Mouse (Mus musculus): ENCODE measurements around the gene Krt26.

The Krt26 gene

DNA sequence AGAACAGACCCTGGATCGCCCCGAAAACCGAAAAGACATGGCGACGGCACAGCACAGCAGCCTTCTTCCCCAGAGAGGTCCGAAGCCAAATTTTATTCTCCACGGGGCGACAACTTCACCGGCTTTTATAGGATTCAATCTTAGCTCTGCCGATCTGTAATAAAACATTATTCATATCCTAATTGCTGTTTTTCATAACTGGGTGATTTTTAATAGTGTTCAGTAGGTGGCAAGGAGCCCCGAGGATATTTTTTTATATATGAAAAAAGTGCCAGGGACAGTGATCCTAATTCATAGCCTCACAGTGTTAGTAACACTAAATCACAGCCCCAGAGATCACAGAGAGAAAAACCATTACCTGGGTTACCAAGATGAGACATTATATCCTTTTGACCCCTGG, at the start of gene Krt26:
Gene Krt26 (minus strand): TSS at position 101 of the 400 bp plus-strand sequence.
- no peak for DNase-seq (ENCODE audit: low read depth)

DNA sequence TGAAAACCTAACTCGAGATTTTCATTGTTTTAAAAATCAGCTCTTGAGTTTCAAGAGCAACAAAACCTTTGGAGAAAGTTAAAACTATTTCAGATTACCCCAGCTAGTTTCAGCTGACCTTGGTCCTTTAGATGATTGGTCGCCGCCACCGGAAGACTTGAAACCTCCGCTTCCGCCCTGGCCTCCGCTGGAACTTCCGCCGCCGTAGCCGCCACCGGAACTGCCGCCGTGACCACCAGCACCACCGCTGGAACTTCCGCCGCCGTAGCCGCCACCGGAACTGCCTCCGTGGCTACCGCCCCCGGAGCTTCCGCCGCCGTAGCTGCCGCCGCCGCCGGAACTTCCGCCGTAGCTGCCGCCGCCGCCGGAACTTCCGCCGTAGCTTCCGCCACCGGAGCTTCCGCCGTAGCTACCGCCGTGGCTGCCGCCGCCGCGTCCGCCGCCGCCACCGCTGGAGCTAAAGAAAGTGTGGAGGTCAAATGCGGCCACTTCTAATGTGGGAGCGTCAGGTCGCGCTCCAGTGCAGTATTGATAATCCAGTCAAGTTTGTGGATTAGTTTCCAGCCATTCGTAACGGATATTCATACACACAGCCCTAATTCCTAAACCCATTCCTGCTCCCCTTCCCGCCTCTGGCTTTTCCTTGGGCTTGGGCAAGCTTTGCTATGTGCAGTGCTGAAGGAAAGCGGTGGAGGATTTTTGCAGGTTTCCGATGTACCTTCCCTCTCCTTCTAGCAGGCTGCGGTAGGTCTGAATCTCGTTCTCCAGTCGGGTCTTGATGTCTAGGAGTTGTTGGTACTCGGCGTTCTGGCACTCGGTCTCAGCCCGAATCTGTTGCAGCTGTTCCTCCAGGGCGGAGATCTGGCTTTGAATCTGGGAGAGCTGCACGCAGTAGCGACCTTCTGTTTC, 48.3 kb upstream of the Krt26 start:
- peak; percentile 48 for DNase-seq (ENCODE audit: low read depth)

DNA sequence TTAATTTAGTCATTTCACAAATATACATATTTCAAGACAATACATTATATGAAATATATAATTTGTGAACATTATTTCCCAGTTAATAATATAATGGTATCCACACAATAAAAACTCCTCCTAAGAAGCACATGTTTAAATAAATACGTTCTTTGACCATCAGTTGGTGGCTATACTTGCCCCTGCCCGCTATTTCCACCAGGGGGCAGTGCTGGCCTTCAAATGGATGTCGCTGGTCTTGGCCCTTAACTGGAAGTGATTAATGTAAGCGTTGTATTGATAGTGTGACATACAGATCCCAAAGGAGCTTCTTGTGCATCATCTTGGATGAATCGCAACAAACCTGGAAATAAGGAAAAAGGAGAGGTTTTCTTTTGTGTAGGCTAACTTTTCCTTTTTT, 41.8 kb upstream of the Krt26 start:
- peak; percentile 61 for DNase-seq (ENCODE audit: low read depth)

DNA sequence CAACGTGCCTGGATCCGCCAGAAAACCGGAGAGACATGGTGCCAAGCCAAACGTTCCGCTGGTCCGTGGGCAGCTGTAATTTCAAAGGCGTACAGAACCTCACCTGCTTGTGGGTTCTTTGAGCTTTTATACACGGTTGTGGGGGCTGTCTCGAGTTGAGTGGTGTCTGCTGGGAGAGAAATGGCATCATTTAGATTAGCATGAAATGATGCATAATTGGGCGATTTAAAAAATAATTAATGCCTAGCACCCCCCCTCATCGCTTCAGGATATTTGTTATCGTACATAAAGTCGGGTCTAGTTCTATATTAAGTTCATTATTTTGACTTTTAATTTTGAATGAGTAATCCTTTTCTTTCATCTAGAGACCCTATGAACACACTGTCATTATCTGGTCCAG, 37.0 kb upstream of the Krt26 start, which contains the start of gene Krt28:
Gene Krt28 (minus strand): TSS at position 101 of the 400 bp plus-strand sequence.
- no peak for DNase-seq (ENCODE audit: low read depth)

DNA sequence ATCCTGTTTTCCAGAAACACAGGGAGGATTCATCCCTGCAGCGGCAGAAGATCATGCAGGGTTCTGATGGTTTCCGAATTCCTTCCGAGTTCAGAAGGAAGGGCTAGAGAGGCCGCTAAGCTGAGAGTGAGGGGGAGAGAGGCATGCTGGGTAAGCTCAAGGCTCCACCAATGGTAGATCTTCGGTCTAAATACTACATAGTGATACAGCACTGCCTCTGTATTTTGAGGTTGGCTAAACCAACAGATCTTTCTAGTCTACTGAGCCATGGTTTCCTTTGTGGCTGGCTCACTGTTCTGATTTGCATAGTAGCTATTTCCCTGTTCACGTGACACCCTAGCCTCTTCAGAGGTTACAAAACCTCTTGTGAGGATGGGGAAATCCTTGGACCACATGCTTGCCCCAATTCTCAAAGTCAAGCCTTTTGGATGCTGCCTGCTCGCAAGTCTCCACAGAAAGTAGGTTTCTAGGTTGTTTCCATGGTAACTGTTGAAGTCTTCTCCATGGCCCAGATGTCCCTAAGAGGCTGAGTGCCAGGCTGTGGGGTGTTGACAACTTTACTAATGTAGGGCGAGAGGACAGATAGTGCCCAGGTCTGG, 32.2 kb upstream of the Krt26 start:
- no peak for DNase-seq (ENCODE audit: low read depth)

DNA sequence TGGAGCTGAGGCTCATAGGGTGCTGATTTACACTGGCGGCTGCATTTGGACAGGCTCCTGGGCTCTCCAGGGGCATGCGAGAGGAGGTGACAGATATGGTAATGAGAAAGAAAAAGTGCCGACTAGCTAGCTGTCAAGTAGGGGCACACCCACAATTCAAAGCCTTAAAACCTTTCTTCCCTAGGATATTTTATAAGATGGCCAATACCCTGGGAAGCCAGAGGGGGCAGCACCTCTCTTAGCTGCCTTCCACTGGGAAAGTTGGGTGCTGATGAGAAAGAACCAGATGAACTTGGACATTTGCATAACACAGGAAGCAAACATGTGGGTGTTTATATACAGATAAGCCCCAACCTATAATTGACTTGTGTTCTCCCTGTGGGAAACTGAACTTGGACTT, 31.5 kb upstream of the Krt26 start:
- no peak for DNase-seq (ENCODE audit: low read depth)

DNA sequence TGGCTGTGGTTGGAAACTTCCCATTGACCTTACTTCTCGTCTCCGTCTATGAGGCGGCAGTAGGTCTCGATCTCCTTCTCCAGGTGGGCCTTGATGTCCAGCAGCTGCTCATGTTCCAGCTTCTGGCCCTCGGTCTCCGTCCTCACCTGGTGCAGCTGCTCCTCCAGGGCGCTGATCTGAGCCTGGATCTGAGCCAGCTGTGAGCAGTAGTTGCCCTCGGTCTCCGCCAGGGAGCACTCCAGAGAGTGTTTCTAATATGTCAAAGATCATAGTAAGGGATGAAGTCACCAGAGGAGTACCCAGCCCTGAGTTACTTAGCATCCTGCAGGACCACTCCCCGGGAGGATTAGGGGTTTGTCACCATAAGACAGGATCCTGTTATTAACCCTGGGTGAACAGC, 29.0 kb upstream of the Krt26 start:
- DNase-seq (ENCODE audit: low read depth): no peak

DNA sequence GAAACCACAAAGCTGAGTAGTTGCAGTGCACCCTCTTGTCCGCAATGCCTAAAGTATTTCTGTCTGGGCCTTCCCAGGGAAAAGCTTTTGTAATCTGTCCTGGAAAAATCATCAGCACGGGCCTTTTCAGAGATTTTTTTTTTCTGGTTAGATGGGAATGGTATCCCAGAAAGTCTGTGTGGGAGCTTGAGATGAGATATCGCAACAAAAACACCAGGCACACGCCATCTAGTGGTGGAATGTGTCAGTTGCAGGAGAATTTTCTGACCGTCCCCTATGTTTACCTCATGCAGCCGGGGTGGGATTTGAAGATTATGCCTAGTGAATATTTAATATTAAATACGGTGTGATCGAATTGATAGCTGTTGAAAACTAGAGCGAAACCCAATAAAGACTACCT, 26.6 kb upstream of the Krt26 start:
- DNase-seq (ENCODE audit: low read depth): peak; percentile 6

DNA sequence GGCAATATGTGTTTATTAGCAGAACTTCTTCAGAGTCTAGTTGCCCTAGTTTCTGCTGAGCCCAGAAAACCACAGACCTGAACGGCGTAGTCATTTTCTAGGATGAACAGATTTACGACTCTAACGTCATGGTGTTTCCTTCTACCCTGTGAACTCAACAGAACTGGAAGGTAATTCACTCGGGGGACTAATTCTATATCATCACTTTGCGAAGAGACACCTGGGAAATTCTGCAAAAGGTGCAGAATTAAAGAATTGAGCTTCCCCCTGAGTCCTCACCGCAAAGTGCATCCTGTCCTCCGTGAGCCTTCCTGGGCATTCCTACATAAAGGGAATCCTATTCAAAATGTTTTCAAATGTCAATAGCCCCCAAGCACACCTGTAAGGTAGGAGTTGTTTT, 23.7 kb upstream of the Krt26 start:
- no peak for DNase-seq (ENCODE audit: low read depth)

DNA sequence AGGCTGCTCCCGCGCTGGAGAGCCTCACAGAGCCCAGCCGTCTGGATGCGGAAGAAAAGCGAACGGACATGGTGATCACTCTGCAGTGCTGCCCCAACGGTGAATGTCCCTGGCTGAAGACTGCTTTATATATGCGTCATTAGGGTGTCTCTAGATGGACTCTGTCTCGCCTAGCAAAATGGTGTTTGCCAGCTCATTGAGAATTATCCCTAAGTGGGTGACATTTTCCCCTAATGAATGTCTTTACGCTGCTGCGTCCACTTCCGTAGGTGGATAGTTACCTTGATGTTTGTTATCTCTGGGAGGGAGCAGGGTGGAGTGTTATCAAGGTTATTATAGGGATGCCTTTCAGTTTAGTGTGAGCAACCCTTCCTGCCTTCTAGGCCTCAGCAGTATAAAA, 13.2 kb upstream of the Krt26 start, which contains the start of gene Krt27:
Gene Krt27 (minus strand): TSS at position 101 of the 400 bp plus-strand sequence.
- no peak for DNase-seq (ENCODE audit: low read depth)

DNA sequence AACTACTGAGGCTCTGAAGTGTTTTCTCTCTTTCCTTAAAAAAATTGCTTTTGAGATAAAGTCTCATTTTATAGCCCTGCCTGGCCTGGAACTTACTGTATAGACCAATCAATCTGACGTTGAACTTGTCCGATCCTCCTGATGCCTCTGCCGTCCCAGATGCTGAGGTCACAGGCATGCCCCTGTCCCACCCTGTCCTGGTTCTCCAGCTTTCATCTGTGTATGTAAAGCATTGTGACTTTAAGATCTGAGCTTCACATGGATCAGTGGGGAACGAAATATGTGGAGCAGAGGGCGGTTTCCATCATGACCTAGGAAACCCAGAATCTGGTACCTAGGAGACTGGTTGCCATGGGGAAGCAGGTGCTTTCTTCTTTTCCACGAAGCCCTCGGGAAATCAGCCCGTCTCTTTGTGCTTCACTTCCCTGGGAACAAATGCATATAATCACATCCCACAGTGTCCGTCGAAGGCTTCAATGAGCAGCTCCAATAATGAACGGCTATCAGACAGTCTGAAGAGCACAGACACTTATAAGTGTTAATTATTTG, 1.6 kb upstream of the Krt26 start:
- DNase-seq (ENCODE audit: low read depth): no peak

DNA sequence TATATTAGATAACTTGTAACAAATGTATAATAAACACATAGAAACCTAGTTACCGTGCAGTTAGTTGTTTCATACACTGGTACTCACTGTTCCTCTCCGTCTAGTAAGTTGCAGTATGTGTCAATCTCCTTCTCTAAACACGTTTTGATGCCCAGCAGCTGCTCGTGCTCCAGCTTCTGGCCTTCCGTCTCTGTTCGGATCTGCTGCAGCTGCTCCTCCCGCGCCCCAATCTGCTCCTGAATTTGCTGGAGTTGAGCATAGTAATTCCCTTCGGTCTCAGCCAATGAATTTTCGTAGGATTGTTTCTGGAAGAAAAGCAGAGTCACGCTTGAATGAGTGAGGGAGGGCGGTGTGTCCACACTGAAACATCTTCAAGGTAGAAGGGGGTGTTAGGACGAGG, 4.3 kb downstream of the Krt26 start:
- no peak for DNase-seq (ENCODE audit: low read depth)

DNA sequence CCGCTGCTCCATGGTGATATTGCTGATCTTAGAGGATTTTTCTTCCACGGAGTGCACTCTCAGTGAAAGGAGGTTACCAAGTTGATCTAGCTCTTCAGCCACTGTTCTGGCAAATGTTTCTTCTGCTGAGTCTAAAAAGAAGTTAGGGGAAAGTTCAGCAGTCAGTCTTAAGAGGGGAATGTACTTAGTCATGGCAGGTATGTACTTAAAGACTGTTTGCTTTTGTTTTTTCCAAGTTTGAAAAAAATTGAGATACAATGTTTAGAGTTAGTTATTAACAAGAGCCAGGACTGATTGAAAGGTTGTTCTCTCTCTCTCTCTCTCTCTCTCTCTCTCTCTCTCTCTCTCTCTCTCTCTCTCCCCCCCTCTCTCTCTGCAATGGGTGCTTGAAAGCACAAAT, 8.1 kb downstream of the Krt26 start:
- no peak for DNase-seq (ENCODE audit: low read depth)

DNA sequence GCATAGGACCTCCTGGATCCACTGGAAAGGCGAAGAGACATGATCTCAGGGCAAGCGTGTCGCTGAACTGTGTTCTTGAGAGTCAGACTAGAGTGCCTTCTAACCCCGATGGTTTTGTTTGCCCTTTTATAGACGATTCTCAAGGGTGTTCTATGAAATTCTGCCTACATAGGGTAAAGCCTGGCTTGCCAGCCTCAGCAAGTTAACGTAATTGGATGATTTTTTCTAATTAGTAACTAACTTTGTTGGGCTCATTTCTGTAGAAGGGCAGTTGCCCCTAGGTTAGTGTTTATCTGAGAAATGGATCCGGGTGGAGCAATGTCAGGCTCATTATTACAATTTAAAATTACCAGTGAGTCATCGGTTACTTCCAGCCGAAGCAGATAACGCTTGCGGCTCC, 14.9 kb downstream of the Krt26 start, which contains the start of gene Krt25:
Gene Krt25 (minus strand): TSS at position 101 of the 400 bp plus-strand sequence.
- no peak for DNase-seq (ENCODE audit: low read depth)

DNA sequence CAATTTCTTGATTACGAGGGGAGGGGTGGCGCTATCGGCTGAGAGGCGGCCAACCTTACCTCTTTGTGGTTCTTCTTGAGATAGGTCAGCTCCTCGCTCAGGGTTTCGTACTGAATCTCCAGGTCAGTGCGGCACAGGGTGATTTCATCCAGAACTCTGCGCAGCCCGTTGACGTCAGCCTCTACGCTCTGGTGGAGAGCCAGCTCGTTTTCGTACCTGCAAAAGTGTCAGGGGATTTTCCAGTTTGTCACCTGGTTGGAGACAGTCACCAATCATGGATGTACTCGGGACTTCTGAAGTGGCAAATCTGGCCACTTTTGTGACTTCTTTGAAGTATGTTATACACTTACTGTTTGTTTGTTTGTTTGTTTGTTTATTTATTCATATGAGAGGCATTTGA, 16.7 kb downstream of the Krt26 start:
- DNase-seq (ENCODE audit: low read depth): no peak

DNA sequence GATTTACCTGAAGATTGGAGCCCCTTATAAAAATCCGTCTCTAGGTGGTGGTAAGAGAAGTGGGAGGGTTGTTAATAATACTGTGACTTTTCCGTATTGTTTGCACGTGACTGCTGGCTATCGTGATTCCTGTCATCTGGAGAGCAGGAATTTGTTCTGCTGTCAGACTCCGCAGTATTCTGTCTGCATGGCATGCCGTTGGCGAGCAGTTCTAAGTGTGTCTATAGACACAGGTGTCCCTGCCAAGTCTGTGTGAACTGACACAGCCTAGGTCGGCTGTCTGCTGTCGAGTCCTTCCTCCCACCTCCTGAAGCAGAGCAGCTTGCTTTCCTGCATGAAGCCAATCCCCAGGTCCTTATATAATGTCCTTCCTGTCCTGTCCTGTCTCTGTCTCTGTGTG, 18.6 kb downstream of the Krt26 start:
- DNase-seq (ENCODE audit: low read depth): no peak

DNA sequence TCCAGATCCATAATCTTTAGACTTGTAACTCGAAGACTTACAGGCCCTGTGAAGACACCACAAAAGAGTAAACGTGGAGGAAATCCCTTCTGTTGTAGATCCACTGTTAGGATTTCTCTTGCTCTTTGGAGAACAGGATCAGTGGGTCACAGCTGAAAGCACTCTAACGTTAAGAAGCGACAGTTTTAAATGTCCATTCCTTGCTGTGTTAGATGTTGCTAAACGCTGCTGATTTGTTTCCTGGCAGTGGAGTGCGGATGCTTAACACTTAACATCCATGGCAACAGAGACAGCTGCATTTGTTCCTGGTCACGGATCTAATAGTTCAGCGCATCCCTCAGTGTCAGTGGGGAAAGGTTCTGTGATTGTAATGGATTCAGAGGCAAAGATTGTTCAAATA, 21.2 kb downstream of the Krt26 start:
- no peak for DNase-seq (ENCODE audit: low read depth)

DNA sequence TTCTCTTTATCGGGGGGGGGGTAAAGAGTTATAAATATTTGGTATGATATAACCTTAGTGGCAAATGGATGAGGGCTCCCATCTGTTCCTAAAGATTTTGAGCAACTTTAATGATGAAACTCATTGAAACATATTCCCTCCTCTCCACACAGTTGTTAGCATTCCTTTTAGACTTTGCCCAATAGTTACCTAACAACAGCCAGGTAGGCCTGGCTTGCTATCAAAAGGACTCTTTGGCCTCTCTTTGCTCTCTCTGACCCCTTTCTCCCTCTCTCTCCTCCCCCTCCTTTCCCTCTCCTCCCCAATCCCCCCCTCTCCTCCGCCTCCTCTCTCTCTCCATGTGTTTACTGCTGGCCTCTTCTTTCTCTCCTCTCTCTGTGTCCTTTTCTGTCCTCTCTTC, 23.2 kb downstream of the Krt26 start:
- no peak for DNase-seq (ENCODE audit: low read depth)

DNA sequence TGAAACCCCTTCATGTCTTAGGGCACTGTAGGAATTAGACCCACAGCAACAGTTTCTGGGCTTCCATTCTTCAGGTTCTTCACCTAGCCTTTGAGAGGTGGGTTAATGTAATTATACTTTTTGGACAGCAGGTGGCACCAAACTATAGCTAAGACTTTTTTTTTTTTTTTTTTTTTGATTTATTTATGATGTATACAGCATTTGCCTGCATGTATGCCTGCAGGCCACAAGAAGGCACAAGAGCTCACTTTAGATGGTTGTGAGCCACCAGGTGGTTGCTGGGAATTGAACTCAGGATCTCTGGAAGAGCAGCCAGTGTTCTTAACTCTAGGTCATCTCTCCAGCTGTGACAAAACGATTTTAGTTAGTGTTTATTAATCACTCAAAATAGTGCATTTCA, 26.9 kb downstream of the Krt26 start:
- DNase-seq (ENCODE audit: low read depth): peak; percentile 23

DNA sequence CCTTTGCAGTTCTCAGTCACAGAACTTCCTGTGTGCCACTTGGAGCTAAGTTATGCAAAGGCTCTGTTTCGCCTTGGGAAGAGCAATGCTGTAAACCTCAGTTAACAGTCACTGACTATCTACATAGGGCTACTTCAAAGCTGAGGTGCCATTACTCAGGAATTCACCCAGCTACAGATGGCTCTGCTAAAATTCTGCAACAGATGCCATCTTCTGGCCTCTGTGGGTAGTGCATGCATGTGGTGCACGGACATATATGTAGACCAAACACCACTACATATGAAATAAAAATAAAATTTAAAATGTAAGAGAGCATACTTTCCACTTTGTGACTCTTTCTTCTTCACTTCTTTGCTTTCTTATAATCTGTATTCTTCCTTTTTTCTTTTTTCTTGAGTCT, 30.2 kb downstream of the Krt26 start:
- peak; percentile 22 for DNase-seq (ENCODE audit: low read depth)

DNA sequence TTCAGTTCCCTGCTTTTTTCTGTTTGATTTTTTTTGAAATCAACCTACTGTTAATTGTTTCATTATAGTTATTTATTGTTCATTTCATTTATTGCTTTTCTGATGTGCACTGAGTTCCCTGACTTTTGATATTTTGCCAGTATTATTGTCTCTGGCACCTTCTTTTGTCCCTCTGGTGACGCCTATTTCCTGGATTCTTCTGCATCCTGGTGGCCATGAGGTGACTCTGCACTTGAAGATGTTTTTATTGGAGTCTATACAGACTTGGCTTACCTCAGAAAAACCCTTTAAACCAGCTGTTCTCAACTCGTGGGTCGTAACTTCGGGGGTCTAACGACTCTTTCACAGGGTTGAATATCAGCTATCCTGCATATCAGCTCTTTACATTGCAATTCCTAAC, 42.7 kb downstream of the Krt26 start:
- no peak for DNase-seq (ENCODE audit: low read depth)

DNA sequence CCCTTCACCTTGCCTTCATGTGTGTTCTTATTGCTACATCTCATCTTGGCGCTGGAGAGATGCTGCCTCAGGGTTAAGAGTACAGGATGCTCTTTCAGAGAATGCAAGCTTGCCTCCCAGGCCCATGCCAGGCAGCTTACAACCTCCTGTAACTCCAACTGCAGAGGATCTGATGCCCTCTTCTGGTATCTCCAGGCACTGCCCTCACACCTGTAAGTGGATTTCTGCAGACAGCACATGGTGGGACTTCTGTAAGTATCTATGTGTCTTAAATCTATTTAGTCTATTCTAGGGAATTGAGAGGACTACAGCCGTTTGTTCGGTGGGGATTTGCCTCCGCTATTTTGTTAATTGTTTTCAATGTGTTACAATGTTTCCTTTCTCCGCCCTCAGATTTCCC, 44.9 kb downstream of the Krt26 start:
- DNase-seq (ENCODE audit: low read depth): no peak

DNA sequence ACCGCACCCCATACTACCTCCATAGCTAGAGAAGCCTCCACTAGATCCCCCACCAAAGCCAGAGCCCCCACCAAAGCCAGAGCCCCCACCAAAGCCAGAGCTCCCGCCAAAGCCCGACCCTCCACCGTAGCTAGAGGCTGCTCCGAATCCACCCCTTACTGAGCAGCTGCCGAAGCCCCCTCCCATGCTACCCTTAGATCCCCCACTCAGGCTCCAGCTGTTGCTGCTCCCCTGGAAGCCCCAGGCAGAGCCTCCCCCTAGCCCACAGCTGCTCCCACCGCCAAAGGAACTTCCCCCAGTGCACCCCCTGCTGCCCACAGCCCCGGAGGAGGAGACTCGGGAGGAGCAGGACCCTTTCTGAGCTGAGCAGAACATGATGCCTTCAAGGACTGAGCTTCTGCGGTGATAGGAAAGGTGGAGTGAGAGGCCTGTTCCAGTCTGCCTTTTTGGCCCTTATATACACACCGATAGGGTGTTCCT, 52.9 kb downstream of the Krt26 start, which contains the start of gene Krt24:
Gene Krt24 (minus strand): TSS at position 430 of the 480 bp plus-strand sequence.
- no peak for DNase-seq (ENCODE audit: low read depth)
